Mouse (Mus musculus) frontal cortex, postnatal 25 days (tissue): ENCODE measurements around the gene BC035947.
"Not testable (repeated sequence)": the region's sequence is repeated elsewhere in the genome, so short reads cannot be mapped to it uniquely, and the experiment has no call there.

Source experiments
- DNase-seq, 2 experiments: peaks; one replicate each; pipeline ENCODE4 v3.0.0; 2022; ENCODE audit warnings: low spot score in 2 of 2

BC035947 gene

GRCm38 (mm10) chr1:78501856-78502255, 10.1 kb downstream of the BC035947 start:
- DNase-seq: not testable (repeated sequence)

- no peak for DNase-seq
Observed at GRCm38 (mm10) chr1:78501036-78501435, 10.9 kb downstream of the BC035947 start.

GRCm38 (mm10) chr1:78490143-78490542, 21.8 kb downstream of the BC035947 start:
- DNase-seq: no peak

- DNase-seq: peak; percentile 81 to 85
Observed at GRCm38 (mm10) chr1:78488752-78489492, 23.0 kb downstream of the BC035947 start, which contains the start of gene Farsb. Gene Farsb, minus strand, starts transcription at chr1:78488897.

GRCm38 (mm10) chr1:78488427-78488751, 23.6 kb downstream of the BC035947 start:
- no peak for DNase-seq

GRCm38 (mm10) chr1:78484361-78484760, 27.6 kb downstream of the BC035947 start:
- no peak for DNase-seq

GRCm38 (mm10) chr1:78483430-78483829, 28.5 kb downstream of the BC035947 start:
- no peak for DNase-seq

- DNase-seq: no peak
Observed at GRCm38 (mm10) chr1:78472441-78472840, 39.5 kb downstream of the BC035947 start.

- DNase-seq: no peak
Observed at GRCm38 (mm10) chr1:78454659-78455058, 57.3 kb downstream of the BC035947 start.

GRCm38 (mm10) chr1:78453886-78454285, 58.1 kb downstream of the BC035947 start:
- no peak for DNase-seq

- DNase-seq: no peak
Observed at GRCm38 (mm10) chr1:78452544-78452943, 59.4 kb downstream of the BC035947 start.

GRCm38 (mm10) chr1:78451070-78451854, 60.7 kb downstream of the BC035947 start:
- no peak for DNase-seq

- DNase-seq: no peak
Observed at GRCm38 (mm10) chr1:78448091-78448490, 63.9 kb downstream of the BC035947 start.
